ENCODE assay signal across 22 mouse cellular contexts in the genomic region with DNA sequence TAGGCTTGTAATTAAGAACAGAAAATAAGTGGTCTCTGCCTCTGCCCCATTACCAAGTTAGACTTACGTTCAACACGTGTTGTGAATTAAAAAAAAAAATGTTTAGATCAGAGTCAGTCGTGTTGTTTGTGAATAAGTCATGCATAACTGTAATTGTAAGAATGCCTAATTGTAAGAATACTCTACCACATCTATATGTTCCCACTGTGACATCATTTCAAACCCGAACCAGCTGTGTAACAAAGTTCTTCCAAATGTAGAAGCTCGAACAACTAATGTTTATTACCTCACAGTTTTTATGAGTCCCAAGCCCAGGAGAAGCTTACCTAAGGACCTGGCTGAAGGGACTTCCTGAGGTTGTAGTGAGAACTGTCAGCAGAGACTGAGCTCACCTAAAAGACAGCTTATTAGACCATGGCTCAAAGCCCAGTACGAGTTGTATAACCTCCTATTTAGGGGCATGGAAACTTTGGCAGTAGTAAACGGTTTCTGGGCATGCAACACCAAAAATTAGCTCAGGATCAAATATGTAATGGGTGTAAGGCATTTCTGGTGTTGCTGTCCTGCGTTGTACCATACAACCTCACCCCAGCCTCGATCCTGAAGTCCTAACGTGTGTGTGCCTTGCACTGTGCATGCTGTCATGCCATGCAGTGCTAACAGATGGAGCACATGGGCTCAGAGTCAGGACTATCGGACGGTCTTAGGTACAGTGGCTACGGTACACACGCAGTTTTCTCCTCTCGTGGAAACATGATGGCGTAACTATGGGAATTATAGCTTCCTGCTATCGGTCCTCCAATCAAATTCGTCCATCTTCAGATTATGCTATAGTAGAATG. TPM values are rescaled to one million over a fixed set of nuclear protein-coding genes. Genes with fewer than 3 reads are reported as not detected.
A peak's percentile ranks its signal among the peaks of the same experiment; 100 is the strongest.
DNase-seq lines count a peak whose midpoint lies in the region; ATAC-seq and TF ChIP-seq lines count a peak whose summit lies in the region.
"Had no signal": no experiment of that assay in that cellular context is flagged by ENCODE, and none has a peak within 500 bp of the region (broad histone marks: within the 10 kb centered on the region; RNA-seq: fewer than 3 reads in every experiment).

No protein-coding gene starts in this region.

- 84% methylated on average over 18 of the region's 18 CpGs for WGBS in embryonic facial prominence, embryonic 11.5 days
- 86% methylated on average over 18 of the region's 18 CpGs for WGBS in embryonic facial prominence, embryonic 10.5 days
- WGBS in embryonic facial prominence, embryonic 15.5 days = 57% methylated on average over 18 of the region's 18 CpGs
- WGBS in thymus, adult 2 months = 89% methylated on average over 18 of the region's 18 CpGs
- WGBS in lung, adult 2 months = 78% methylated on average over 18 of the region's 18 CpGs

- no peak for ATAC-seq in embryonic facial prominence, embryonic 11.5 days (replicated peaks; ENCODE audit: insufficient number of reproducible peaks, low FRiP score, low TSS enrichment, low read depth)
- ATAC-seq in embryonic facial prominence, embryonic 15.5 days (ENCODE audit: insufficient number of reproducible peaks, low FRiP score, low TSS enrichment, low read depth) = peak; percentile 60; the same call in 1 of the 2 replicates
- ATAC-seq: forebrain, embryonic 13.5 days; intestine, embryonic 15.5 days had no signal

- no peaks in the 10 kb centered on the region for H3K4me1 ChIP-seq in embryonic facial prominence, embryonic 11.5 days (ENCODE audit: control insufficient read depth, insufficient read depth, low read length)
- no peaks in the 10 kb centered on the region for H3K4me1 ChIP-seq in embryonic facial prominence, embryonic 10.5 days
- H3K4me1 ChIP-seq in embryonic facial prominence, embryonic 15.5 days = 0 out of 2 replicates have a peak, but pooled peaks cover 5% of the 10 kb centered on the region
- no peaks in the 10 kb centered on the region for H3K4me1 ChIP-seq in thymus, adult 2 months (replicated peaks; ENCODE audit: control insufficient read depth, insufficient read depth, low read length)
- H3K4me1 ChIP-seq in lung, adult 2 months (ENCODE audit: control insufficient read depth, insufficient read depth, low read length) = no peaks in the 10 kb centered on the region
- H3K4me1 ChIP-seq: forebrain, embryonic 13.5 days; heart, embryonic 15.5 days; hindbrain, embryonic 10.5 days; intestine, embryonic 15.5 days had no signal

- DNase-seq in embryonic facial prominence, embryonic 11.5 days (ENCODE audit: low spot score) = peak; percentile 19
- DNase-seq in embryonic facial prominence, embryonic 10.5 days (ENCODE audit: low spot score) = no peak
- DNase-seq in NIH3T3 (ENCODE audit: low read depth) = peak; percentile 12
- DNase-seq in brain, adult 2 months (ENCODE audit: low read depth, low spot score) = peak; percentile 5
- DNase-seq in thymus, adult 2 months = no peak
- no peak for DNase-seq in lung, adult 2 months
- no peak for DNase-seq in embryo, embryonic 10 days (ENCODE audit: low spot score)
- DNase-seq: adrenal gland, adult 8-10 months; adrenal gland, postnatal 36 days; cerebellum, adult 18-20 months; gastrocnemius, postnatal 10 days; heart, adult 2 months; heart, postnatal 14 days; kidney, adult 18-20 months had no signal

- no peak overlapping the region for H3K4me2 ChIP-seq in embryonic facial prominence, embryonic 11.5 days (ENCODE audit: low read depth, low read length)
- H3K4me2 ChIP-seq in embryonic facial prominence, embryonic 15.5 days (replicated peaks) = 0 out of 2 replicates have a peak overlapping the region, but pooled peaks have one; percentile 10
- H3K4me2 ChIP-seq: forebrain, embryonic 13.5 days; heart, embryonic 11.5 days; heart, embryonic 15.5 days; hindbrain, embryonic 14.5 days; intestine, embryonic 15.5 days had no signal

- no peak overlapping the region for H3K9ac ChIP-seq in embryonic facial prominence, embryonic 11.5 days (replicated peaks; ENCODE audit: low read length)
- no peak overlapping the region for H3K9ac ChIP-seq in embryonic facial prominence, embryonic 15.5 days
- H3K9ac ChIP-seq: forebrain, embryonic 13.5 days; heart, embryonic 15.5 days; hindbrain, embryonic 14.5 days; intestine, embryonic 15.5 days had no signal

- H3K9me3 ChIP-seq in embryonic facial prominence, embryonic 11.5 days (replicated peaks; ENCODE audit: control insufficient read depth, low read length) = no peaks in the 10 kb centered on the region
- no peaks in the 10 kb centered on the region for H3K9me3 ChIP-seq in embryonic facial prominence, embryonic 10.5 days
- no peaks in the 10 kb centered on the region for H3K9me3 ChIP-seq in embryonic facial prominence, embryonic 15.5 days (replicated peaks)
- H3K9me3 ChIP-seq: forebrain, embryonic 13.5 days; heart, embryonic 15.5 days; hindbrain, embryonic 10.5 days; intestine, embryonic 15.5 days had no signal

- H3K4me3 ChIP-seq in embryonic facial prominence, embryonic 11.5 days (ENCODE audit: low read depth, low read length) = no peak overlapping the region
- H3K4me3 ChIP-seq in embryonic facial prominence, embryonic 10.5 days = no peak overlapping the region
- H3K4me3 ChIP-seq in embryonic facial prominence, embryonic 15.5 days (replicated peaks) = no peak overlapping the region
- no peak overlapping the region for H3K4me3 ChIP-seq in thymus, adult 2 months (ENCODE audit: control insufficient read depth, insufficient read depth, low read length)
- no peak overlapping the region for H3K4me3 ChIP-seq in lung, adult 2 months (replicated peaks; ENCODE audit: extremely low read depth, low read depth, low read length)
- H3K4me3 ChIP-seq: forebrain, embryonic 13.5 days; heart, adult 2 months; heart, embryonic 15.5 days; hindbrain, embryonic 10.5 days; intestine, embryonic 15.5 days had no signal

- no peak overlapping the region for H3K27ac ChIP-seq in embryonic facial prominence, embryonic 11.5 days (replicated peaks; ENCODE audit: low read depth, low read length)
- no peak overlapping the region for H3K27ac ChIP-seq in embryonic facial prominence, embryonic 10.5 days (replicated peaks)
- H3K27ac ChIP-seq in embryonic facial prominence, embryonic 15.5 days (replicated peaks) = peak overlapping the region; percentile 28
- H3K27ac ChIP-seq in thymus, adult 2 months (ENCODE audit: control insufficient read depth, insufficient read depth, low read length) = no peak overlapping the region
- H3K27ac ChIP-seq: forebrain, embryonic 13.5 days; heart, adult 2 months; heart, embryonic 15.5 days; hindbrain, embryonic 10.5 days; hindbrain, embryonic 14.5 days; intestine, embryonic 15.5 days had no signal

- no peaks in the 10 kb centered on the region for H3K36me3 ChIP-seq in embryonic facial prominence, embryonic 11.5 days (replicated peaks; ENCODE audit: control insufficient read depth, insufficient read depth, low read depth, low read length)
- no peaks in the 10 kb centered on the region for H3K36me3 ChIP-seq in embryonic facial prominence, embryonic 10.5 days (replicated peaks)
- no peaks in the 10 kb centered on the region for H3K36me3 ChIP-seq in embryonic facial prominence, embryonic 15.5 days
- H3K36me3 ChIP-seq in thymus, adult 2 months (ENCODE audit: control insufficient read depth, insufficient read depth, low read length) = no peaks in the 10 kb centered on the region
- H3K36me3 ChIP-seq: heart, embryonic 15.5 days; hindbrain, embryonic 10.5 days; intestine, embryonic 15.5 days had no signal

- no peak for TF ChIP-seq POLR2A in thymus, adult 2 months (IDR thresholded peaks at IDR 0.05; ENCODE audit: control insufficient read depth, extremely low read depth, insufficient read depth, low read length, poor library complexity)
- TF ChIP-seq POLR2A in lung, adult 2 months (IDR thresholded peaks at IDR 0.05; ENCODE audit: borderline replicate concordance, extremely low read depth, low read depth, low read length) = no peak

- TF ChIP-seq CTCF in thymus, adult 2 months (IDR thresholded peaks at IDR 0.05; ENCODE audit: borderline replicate concordance, control insufficient read depth, extremely low read depth, insufficient read depth, low read length, poor library complexity) = no peak
- no peak for TF ChIP-seq CTCF in lung, adult 2 months (IDR thresholded peaks at IDR 0.05; ENCODE audit: insufficient read depth, low read length)

- H3K27me3 ChIP-seq in embryonic facial prominence, embryonic 11.5 days (ENCODE audit: control insufficient read depth, insufficient read depth, low read length) = no peaks in the 10 kb centered on the region
- no peaks in the 10 kb centered on the region for H3K27me3 ChIP-seq in embryonic facial prominence, embryonic 10.5 days (replicated peaks; ENCODE audit: low read depth, poor library complexity, severe bottlenecking)
- H3K27me3 ChIP-seq in embryonic facial prominence, embryonic 15.5 days = no peaks in the 10 kb centered on the region
- H3K27me3 ChIP-seq in thymus, adult 2 months (ENCODE audit: control insufficient read depth, insufficient read depth, low read length) = no peaks in the 10 kb centered on the region
- H3K27me3 ChIP-seq: CH12.LX; forebrain, embryonic 13.5 days; heart, embryonic 15.5 days; intestine, embryonic 15.5 days had no signal

RNA-seq across cellular contexts. Expression of a gene that starts 27.9 kb away (rescaled TPM):
- 61.2 and 66.6 TPM in 2 replicates for polyA plus RNA-seq in embryonic facial prominence, embryonic 11.5 days (2014; fragmentation: Nextera tagmentation; extraction: Ambion mirVana)
- polyA plus RNA-seq in embryonic facial prominence, embryonic 10.5 days (2016; fragmentation: Nextera tagmentation; extraction: Ambion mirVana) = 77.2 and 78.4 TPM in 2 replicates
- 51.7 and 56.8 TPM in 2 replicates for polyA plus RNA-seq in embryonic facial prominence, embryonic 15.5 days (2015; fragmentation: Nextera tagmentation; extraction: Ambion mirVana)
- polyA plus RNA-seq in thymus, adult 2 months (2012; rRNA removed) = 46.0 and 51.5 TPM in 2 replicates
- polyA plus RNA-seq in lung, adult 2 months (2012; rRNA removed) = 13.4 and 17.9 TPM in 2 replicates

Comparison
In these comparisons a context has a peak if more than half of its experiments do, and no peak if none do; other contexts are left out.
1. DNase-seq: peak in embryonic facial prominence, embryonic 11.5 days (single experiment), NIH3T3 (single experiment) and brain, adult 2 months (single experiment); none in embryonic facial prominence, embryonic 10.5 days (single experiment), thymus, adult 2 months (single experiment), lung, adult 2 months (single experiment) and embryo, embryonic 10 days (single experiment).